Mouse (Mus musculus) limb, embryonic 14.5 days (tissue): ENCODE measurements at regions not wholly inside any gene's neighbourhood (a gene's known extent, or its start where the extent isn't known, plus 50 kb on each side); places are given as distances from the start of the nearest gene placed in this dataset.
A peak's percentile ranks its signal among the peaks of the same experiment; 100 is the strongest.

ENCODE experiments used
- ATAC-seq: fragments of 200-750 bp; cut with Nextera tagmentation; 2 replicates; pipeline ENCODE4 v1.8.0; 2017; ENCODE audit warnings: low read depth, moderate number of reproducible peaks, moderate TSS enrichment; ENCODE audit not compliant: low FRiP score
- DNase-seq: peaks from one replicate; pipeline ENCODE4 v3.0.0-alpha.2; 2015; ENCODE audit warnings: low spot score
- H3K27ac ChIP-seq: fragments of 300-500 bp; sonication (generic); replicated peaks from 2 replicates; pipeline ENCODE4 v1.5.1; 2014; ENCODE audit warnings: low read depth, mild to moderate bottlenecking, low read length, moderate library complexity, mixed read lengths
- H3K27me3 ChIP-seq: fragments of 300-500 bp; sonication (generic); 2 replicates; pipeline ENCODE4 v1.6.1; 2014; ENCODE audit warnings: low read length, mixed read lengths; ENCODE audit not compliant: control insufficient read depth, insufficient read depth
- H3K36me3 ChIP-seq: fragments of 300-500 bp; sonication (generic); 2 replicates; pipeline ENCODE4 v1.6.1; 2014; ENCODE audit warnings: mild to moderate bottlenecking, low read length, moderate library complexity, mixed read lengths; ENCODE audit not compliant: control insufficient read depth, insufficient read depth
- H3K4me1 ChIP-seq: fragments of 300-500 bp; sonication (generic); 2 replicates; pipeline ENCODE4 v1.6.1; 2014; ENCODE audit warnings: antibody characterized with exemption, low read length, mixed read lengths; ENCODE audit not compliant: control insufficient read depth, insufficient read depth
- H3K4me2 ChIP-seq: fragments of 300-500 bp; sonication (generic); replicated peaks from 2 replicates; pipeline ENCODE4 v1.6.1; 2014; ENCODE audit warnings: low read depth, mild to moderate bottlenecking, low read length, moderate library complexity; ENCODE audit not compliant: severe bottlenecking
- H3K4me3 ChIP-seq: fragments of 300-500 bp; sonication (generic); replicated peaks from 2 replicates; pipeline ENCODE4 v1.5.1; 2014; ENCODE audit warnings: low read length
- H3K9ac ChIP-seq: fragments of 300-500 bp; sonication (generic); 2 replicates; pipeline ENCODE4 v1.6.1; 2014; ENCODE audit warnings: mild to moderate bottlenecking, low read depth, low read length, moderate library complexity; ENCODE audit not compliant: severe bottlenecking
- H3K9me3 ChIP-seq: fragments of 300-500 bp; sonication (generic); 2 replicates; pipeline ENCODE4 v1.6.1; 2016; ENCODE audit warnings: low read length; ENCODE audit not compliant: control insufficient read depth
- POLR2A ChIP-seq: fragments of 200-500 bp; IDR thresholded peaks from 2 replicates; pipeline ENCODE4 v1.8.0; 2012; ENCODE audit warnings: inconsistent platforms, mild to moderate bottlenecking, moderate library complexity, borderline replicate concordance; ENCODE audit not compliant: insufficient read depth, insufficient read length; ENCODE audit errors: extremely low read depth
- WGBS: fragments of 180-500 bp; shearing (Covaris S2); extraction: QIAGEN DNeasy Blood & Tissue Kit; methylation state at CpG from one replicate; pipeline ENCODE4 v1.1.7; 2014; 5-methylcytosine and 5-hydroxymethylcytosine counted together

GRCm38 (mm10) chr8:42144220-42144619, 727.3 kb upstream of the Frg1 start:
- Histone ChIP-seq H3K36me3 (no peaks in the 10 kb centered on the region), H3K4me1 (peaks cover 8% of the 10 kb centered on the region; the same call in 1 of the 2 replicates), H3K9me3 (no peaks in the 10 kb centered on the region), H3K27me3 (no peaks in the 10 kb centered on the region), H3K4me2 (no peak overlapping the region), H3K9ac (no peak overlapping the region), H3K4me3 (no peak overlapping the region), H3K27ac (no peak overlapping the region)
- no peak for TF ChIP-seq POLR2A
- 24% methylated on average over 8 of the region's 8 CpGs for WGBS
- DNase-seq: peak; percentile 9
- ATAC-seq: no peak; the same call in 1 of the 2 replicates

DNA sequence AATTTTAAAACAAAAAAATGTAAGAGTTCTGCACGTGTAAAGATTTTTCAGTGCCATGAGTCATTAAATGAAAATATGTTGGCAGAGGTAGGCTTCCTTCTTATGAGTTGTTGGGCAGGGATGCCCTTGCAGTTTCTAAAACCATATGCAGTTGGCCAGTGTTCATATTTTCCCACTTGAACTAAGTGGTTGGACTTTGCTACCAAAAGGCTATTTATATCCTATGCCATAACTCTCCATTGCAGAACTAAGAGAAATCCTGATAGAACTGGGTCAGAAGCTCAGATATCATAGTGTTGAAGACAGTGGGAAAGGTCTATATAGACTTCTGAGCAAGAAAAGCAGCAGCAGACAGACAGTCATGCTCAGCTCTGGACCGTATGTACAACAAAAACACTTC, 690.7 kb upstream of the Frg1 start:
- WGBS: 78% methylated on average over 2 of the region's 2 CpGs
- Histone ChIP-seq H3K4me1 (no peaks in the 10 kb centered on the region), H3K4me2 (no peak overlapping the region), H3K4me3 (no peak overlapping the region), H3K9ac (no peak overlapping the region), H3K27me3 (no peaks in the 10 kb centered on the region), H3K27ac (no peak overlapping the region), H3K36me3 (no peaks in the 10 kb centered on the region), H3K9me3 (no peaks in the 10 kb centered on the region)
- TF ChIP-seq POLR2A: no peak
- ATAC-seq (no peak), DNase-seq (no peak)

DNA sequence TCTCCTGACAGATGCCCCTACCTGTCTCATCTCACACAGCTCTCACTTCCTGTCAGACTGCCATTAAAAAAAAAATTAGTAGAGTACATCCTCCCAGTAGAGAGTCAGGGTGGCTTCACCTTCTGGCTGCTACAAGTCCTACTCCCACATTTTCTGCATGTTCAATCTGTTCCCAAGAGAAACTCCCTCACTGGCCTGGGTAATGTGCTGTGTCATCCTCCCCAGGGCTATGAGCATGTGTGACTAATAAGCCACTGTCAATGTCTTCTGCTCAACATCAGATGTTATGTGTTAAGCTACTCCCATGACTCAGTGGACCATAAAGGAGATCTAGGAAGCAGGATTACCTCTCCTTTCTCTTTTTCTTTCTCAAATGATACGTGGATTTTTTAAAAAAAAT, 652.4 kb upstream of the Frg1 start:
- Histone ChIP-seq H3K27ac (no peak overlapping the region), H3K9ac (no peak overlapping the region), H3K9me3 (no peaks in the 10 kb centered on the region), H3K27me3 (no peaks in the 10 kb centered on the region), H3K36me3 (no peaks in the 10 kb centered on the region), H3K4me3 (no peak overlapping the region), H3K4me2 (no peak overlapping the region), H3K4me1 (no peaks in the 10 kb centered on the region)
- DNase-seq (no peak), ATAC-seq (no peak)
- TF ChIP-seq POLR2A: no peak
- 75% methylated on average over 1 of the region's 1 CpGs for WGBS

- H3K9ac ChIP-seq: no peak overlapping the region
- no peak overlapping the region for H3K27ac ChIP-seq
- H3K4me3 ChIP-seq: no peak overlapping the region
- no peaks in the 10 kb centered on the region for H3K36me3 ChIP-seq
- no peaks in the 10 kb centered on the region; the same call in 1 of the 2 replicates for H3K27me3 ChIP-seq
- no peak for TF ChIP-seq POLR2A
- H3K4me1 ChIP-seq: no peaks in the 10 kb centered on the region
- ATAC-seq (no peak), DNase-seq (no peak)
- WGBS: 11% methylated on average over 5 of the region's 5 CpGs
- H3K4me2 ChIP-seq: no peak overlapping the region
- H3K9me3 ChIP-seq: no peaks in the 10 kb centered on the region
These were observed 626.7 kb upstream of the Frg1 start for GRCm38 (mm10) chr8:42043526-42043925.

DNA sequence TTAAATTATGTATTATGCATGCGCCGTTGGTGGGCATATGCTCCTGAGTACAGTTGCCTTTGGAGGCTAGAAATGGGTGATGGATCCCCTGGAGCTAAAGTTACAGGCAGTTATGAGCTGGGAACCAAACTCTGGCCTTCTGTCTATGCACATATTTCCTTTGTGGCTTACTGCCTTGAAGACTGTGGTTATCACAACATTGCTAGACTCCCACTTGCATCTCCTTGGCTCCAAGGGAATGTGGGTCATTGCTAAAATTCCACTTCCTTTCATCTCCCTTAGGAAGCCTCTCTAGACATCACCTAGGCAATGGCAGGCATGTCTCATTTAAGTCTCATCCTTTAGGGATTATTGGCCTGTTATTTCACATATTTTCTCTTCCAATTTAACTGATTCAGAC, 622.4 kb upstream of the Frg1 start:
- no peaks in the 10 kb centered on the region for H3K36me3 ChIP-seq
- H3K27ac ChIP-seq: no peak overlapping the region
- no peak for ATAC-seq
- no peak for DNase-seq
- TF ChIP-seq POLR2A: no peak
- H3K4me1 ChIP-seq: no peaks in the 10 kb centered on the region
- no peaks in the 10 kb centered on the region; the same call in 1 of the 2 replicates for H3K27me3 ChIP-seq
- no peaks in the 10 kb centered on the region for H3K9me3 ChIP-seq
- H3K4me3 ChIP-seq: no peak overlapping the region
- H3K9ac ChIP-seq: no peak overlapping the region
- WGBS: 96% methylated on average over 2 of the region's 2 CpGs
- no peak overlapping the region for H3K4me2 ChIP-seq

GRCm38 (mm10) chr8:42026934-42027333, 610.1 kb upstream of the Frg1 start:
- Histone ChIP-seq H3K27ac (no peak overlapping the region), H3K4me3 (no peak overlapping the region), H3K4me2 (no peak overlapping the region), H3K27me3 (no peaks in the 10 kb centered on the region), H3K4me1 (no peaks in the 10 kb centered on the region), H3K36me3 (no peaks in the 10 kb centered on the region), H3K9ac (no peak overlapping the region), H3K9me3 (no peaks in the 10 kb centered on the region)
- WGBS: 91% methylated on average over 1 of the region's 1 CpGs
- ATAC-seq: no peak
- no peak for TF ChIP-seq POLR2A
- no peak for DNase-seq
